Mouse (Mus musculus): ENCODE results near the gene Cdk8. TPM values are rescaled to one million over a fixed set of nuclear protein-coding genes. Genes with fewer than 3 reads are reported as not detected.

Gene Cdk8
- polyA plus RNA-seq, 1 experiment: 31.7 TPM

- no peak overlapping the region for H3K4me3 ChIP-seq (ENCODE audit: low read depth, low read length)
- peaks cover 11% of the 10 kb centered on the region for H3K4me1 ChIP-seq (ENCODE audit: control insufficient read depth, insufficient read depth, insufficient read length, low read length)
- WGBS: 77% methylated on average over 7 of the region's 7 CpGs
- no peaks in the 10 kb centered on the region for H3K27me3 ChIP-seq (ENCODE audit: control insufficient read depth, insufficient read depth, low read length)
- H3K27ac ChIP-seq (ENCODE audit: insufficient read depth, low read depth, low read length): no peak overlapping the region
- H3K36me3 ChIP-seq (ENCODE audit: control insufficient read depth, insufficient read depth, low read length): no peaks in the 10 kb centered on the region
- TF ChIP-seq CTCF (IDR thresholded peaks at IDR 0.05; ENCODE audit: extremely low read depth, insufficient read length, insufficient replicate concordance, low read depth, low read length) (no peak), POLR2A (IDR thresholded peaks at IDR 0.05; ENCODE audit: low read depth, low read length) (no peak)
Measured at GRCm38 (mm10) chr5:146245646-146246370, 14.8 kb downstream of the Cdk8 start.

GRCm38 (mm10) chr5:146246386-146246785, 15.4 kb downstream of the Cdk8 start:
- H3K27me3 ChIP-seq (ENCODE audit: control insufficient read depth, insufficient read depth, low read length): no peaks in the 10 kb centered on the region
- no peak overlapping the region for H3K27ac ChIP-seq (ENCODE audit: insufficient read depth, low read depth, low read length)
- no peak for TF ChIP-seq CTCF (IDR thresholded peaks at IDR 0.05; ENCODE audit: extremely low read depth, insufficient read length, insufficient replicate concordance, low read depth, low read length)
- no peak for TF ChIP-seq POLR2A (IDR thresholded peaks at IDR 0.05; ENCODE audit: low read depth, low read length)
- 92% methylated on average over 1 of the region's 1 CpGs for WGBS
- H3K4me1 ChIP-seq (ENCODE audit: control insufficient read depth, insufficient read depth, insufficient read length, low read length): peaks cover 11% of the 10 kb centered on the region
- no peak overlapping the region for H3K4me3 ChIP-seq (ENCODE audit: low read depth, low read length)
- H3K36me3 ChIP-seq (ENCODE audit: control insufficient read depth, insufficient read depth, low read length): no peaks in the 10 kb centered on the region

GRCm38 (mm10) chr5:146247709-146248108, 16.7 kb downstream of the Cdk8 start:
- Histone ChIP-seq H3K4me1 (ENCODE audit: control insufficient read depth, insufficient read depth, insufficient read length, low read length) (peaks cover 11% of the 10 kb centered on the region), H3K27me3 (ENCODE audit: control insufficient read depth, insufficient read depth, low read length) (no peaks in the 10 kb centered on the region), H3K27ac (ENCODE audit: insufficient read depth, low read depth, low read length) (peak overlapping the region; percentile 56), H3K4me3 (ENCODE audit: low read depth, low read length) (no peak overlapping the region), H3K36me3 (ENCODE audit: control insufficient read depth, insufficient read depth, low read length) (no peaks in the 10 kb centered on the region)
- 60% methylated on average over 5 of the region's 5 CpGs for WGBS
- TF ChIP-seq POLR2A (IDR thresholded peaks at IDR 0.05; ENCODE audit: low read depth, low read length): no peak
- TF ChIP-seq CTCF (IDR thresholded peaks at IDR 0.05; ENCODE audit: extremely low read depth, insufficient read length, insufficient replicate concordance, low read depth, low read length): no peak

GRCm38 (mm10) chr5:146248746-146249145, 17.7 kb downstream of the Cdk8 start:
- Histone ChIP-seq H3K36me3 (ENCODE audit: control insufficient read depth, insufficient read depth, low read length) (no peaks in the 10 kb centered on the region), H3K4me3 (ENCODE audit: low read depth, low read length) (no peak overlapping the region), H3K27ac (ENCODE audit: insufficient read depth, low read depth, low read length) (peak overlapping the region; percentile 8), H3K4me1 (ENCODE audit: control insufficient read depth, insufficient read depth, insufficient read length, low read length) (peaks cover 11% of the 10 kb centered on the region), H3K27me3 (ENCODE audit: control insufficient read depth, insufficient read depth, low read length) (no peaks in the 10 kb centered on the region)
- WGBS: 38% methylated on average over 10 of the region's 10 CpGs
- no peak for TF ChIP-seq POLR2A (IDR thresholded peaks at IDR 0.05; ENCODE audit: low read depth, low read length)
- TF ChIP-seq CTCF (IDR thresholded peaks at IDR 0.05; ENCODE audit: extremely low read depth, insufficient read length, insufficient replicate concordance, low read depth, low read length): no peak

GRCm38 (mm10) chr5:146250369-146251075, 19.5 kb downstream of the Cdk8 start:
- WGBS: 46% methylated on average over 12 of the region's 12 CpGs
- Histone ChIP-seq H3K36me3 (ENCODE audit: control insufficient read depth, insufficient read depth, low read length) (no peaks in the 10 kb centered on the region), H3K4me3 (ENCODE audit: low read depth, low read length) (no peak overlapping the region), H3K27ac (ENCODE audit: insufficient read depth, low read depth, low read length) (peak overlapping the region; percentile 23; the same call in 1 of the 2 replicates), H3K4me1 (ENCODE audit: control insufficient read depth, insufficient read depth, insufficient read length, low read length) (peaks cover 16% of the 10 kb centered on the region), H3K27me3 (ENCODE audit: control insufficient read depth, insufficient read depth, low read length) (no peaks in the 10 kb centered on the region)
- TF ChIP-seq POLR2A (IDR thresholded peaks at IDR 0.05; ENCODE audit: low read depth, low read length): no peak
- TF ChIP-seq CTCF (IDR thresholded peaks at IDR 0.05; ENCODE audit: extremely low read depth, insufficient read length, insufficient replicate concordance, low read depth, low read length): no peak

- H3K36me3 ChIP-seq (ENCODE audit: control insufficient read depth, insufficient read depth, low read length): no peaks in the 10 kb centered on the region
- H3K4me3 ChIP-seq (ENCODE audit: low read depth, low read length): no peak overlapping the region
- no peaks in the 10 kb centered on the region for H3K27me3 ChIP-seq (ENCODE audit: control insufficient read depth, insufficient read depth, low read length)
- WGBS: 54% methylated on average over 5 of the region's 5 CpGs
- no peak for TF ChIP-seq POLR2A (IDR thresholded peaks at IDR 0.05; ENCODE audit: low read depth, low read length)
- no peak for TF ChIP-seq CTCF (IDR thresholded peaks at IDR 0.05; ENCODE audit: extremely low read depth, insufficient read length, insufficient replicate concordance, low read depth, low read length)
- H3K4me1 ChIP-seq (ENCODE audit: control insufficient read depth, insufficient read depth, insufficient read length, low read length): peaks cover 16% of the 10 kb centered on the region
- peak overlapping the region; percentile 31 for H3K27ac ChIP-seq (ENCODE audit: insufficient read depth, low read depth, low read length)
Measured at GRCm38 (mm10) chr5:146251663-146252429, 20.8 kb downstream of the Cdk8 start.
